Mouse (Mus musculus) frontal cortex, adult 2 months (tissue): ENCODE measurements around the gene Sacm1l. TPM values are rescaled to one million over a fixed set of nuclear protein-coding genes. Genes with fewer than 3 reads are reported as not detected.

Experiments used
- polyA plus RNA-seq: library from polyadenylated mRNA; depleted of rRNA; stranded (reverse); fragments of >200 nt; gene quantifications from 2 replicates; pipeline ENCODE4 v1.2.3, GENCODE M21; 2012; rRNA removed

Sacm1l gene
- polyA plus RNA-seq, 1 experiment, result 40.8 TPM

Other genes with a start within 250 kb of the Sacm1l start
- 1,564 and 1,759 TPM in 2 replicates for gene Lars2, start 162.8 kb upstream of the Sacm1l start, polyA plus RNA-seq
- gene Limd1, start 51.1 kb upstream of the Sacm1l start, polyA plus RNA-seq, result 7.9 and 8.4 TPM in 2 replicates
- gene Slc6a20b, start 102.8 kb downstream of the Sacm1l start, polyA plus RNA-seq, result 0.36 and 0.48 TPM in 2 replicates
- gene Ccr9, start 148.7 kb downstream of the Sacm1l start, polyA plus RNA-seq, result 0.13 and 0.44 TPM in 2 replicates
- 17.9 and 26.1 TPM in 2 replicates for gene Slc6a20a, start 149.1 kb downstream of the Sacm1l start, polyA plus RNA-seq
- 30.1 and 34.0 TPM in 2 replicates for gene Lztfl1, start 187.9 kb downstream of the Sacm1l start, polyA plus RNA-seq